Mouse (Mus musculus) brain, embryonic 14.5 days (tissue): ENCODE data around the gene Ccdc183. TPM values are rescaled to one million over a fixed set of nuclear protein-coding genes. Genes with fewer than 3 reads are reported as not detected.
A peak's percentile ranks its signal among the peaks of the same experiment; 100 is the strongest.

Experiments
- DNase-seq: peaks from one replicate; pipeline ENCODE4 v3.0.0-alpha.2; 2011; ENCODE audit warnings: low read depth
- CTCF ChIP-seq: fragments of 200-500 bp; IDR thresholded peaks from 2 replicates; pipeline ENCODE4 v1.5.1; 2012; ENCODE audit warnings: inconsistent platforms, mild to moderate bottlenecking, moderate library complexity, borderline replicate concordance; ENCODE audit not compliant: insufficient read depth, insufficient read length; ENCODE audit errors: extremely low read depth
- POLR2A ChIP-seq: fragments of 200-500 bp; IDR thresholded peaks from 2 replicates; pipeline ENCODE4 v1.6.1; 2012; ENCODE audit warnings: mild to moderate bottlenecking, inconsistent platforms, borderline replicate concordance; ENCODE audit not compliant: poor library complexity, insufficient read depth, insufficient read length, severe bottlenecking; ENCODE audit errors: extremely low read depth
- polyA plus RNA-seq: library from polyadenylated mRNA; depleted of rRNA; stranded (reverse); fragments of >200 nt; gene quantifications from 2 replicates; pipeline ENCODE4 v1.2.3, GENCODE M21; 2012; rRNA removed

Gene Ccdc183
- polyA plus RNA-seq: 0.03 and 0.07 TPM in 2 replicates

- TF ChIP-seq POLR2A (no peak), CTCF (no peak)
- DNase-seq: no peak
Measured at GRCm38 (mm10) chr2:25617578-25617977, at the start of gene Ccdc183. Gene Ccdc183 (minus strand): TSS chr2:25617678.

GRCm38 (mm10) chr2:25666516-25666915, 49.0 kb upstream of the Ccdc183 start:
- no peak for DNase-seq
- no peak for TF ChIP-seq POLR2A
- no peak for TF ChIP-seq CTCF

- DNase-seq: no peak
- no peak for TF ChIP-seq POLR2A
Measured at GRCm38 (mm10) chr2:25664125-25664524, 46.6 kb upstream of the Ccdc183 start.

GRCm38 (mm10) chr2:25663511-25663910, 46.0 kb upstream of the Ccdc183 start:
- TF ChIP-seq POLR2A: no peak
- peak; percentile 64; the same call in 1 of the 2 replicates for TF ChIP-seq CTCF

GRCm38 (mm10) chr2:25661245-25661970, 43.9 kb upstream of the Ccdc183 start:
- TF ChIP-seq CTCF: no peak
- TF ChIP-seq POLR2A: no peak
- no peak for DNase-seq

More at GRCm38 (mm10) chr2:25663511-25663910, 46.0 kb upstream of the Ccdc183 start:
- DNase-seq: peak; percentile 21

GRCm38 (mm10) chr2:25660279-25660678, 42.8 kb upstream of the Ccdc183 start:
- DNase-seq: no peak
- TF ChIP-seq POLR2A (no peak), CTCF (no peak)

GRCm38 (mm10) chr2:25657652-25658051, 40.2 kb upstream of the Ccdc183 start, which contains the start of gene Lcn5:
Gene Lcn5 (plus strand): TSS chr2:25657952.
- TF ChIP-seq CTCF: no peak
- TF ChIP-seq POLR2A: no peak

GRCm38 (mm10) chr2:25657246-25657645, 39.8 kb upstream of the Ccdc183 start:
- DNase-seq: peak; percentile 5
- TF ChIP-seq CTCF: no peak
- no peak for TF ChIP-seq POLR2A

More at GRCm38 (mm10) chr2:25657652-25658051, 40.2 kb upstream of the Ccdc183 start, which contains the start of gene Lcn5:
- no peak for DNase-seq

GRCm38 (mm10) chr2:25656691-25657090, 39.2 kb upstream of the Ccdc183 start:
- no peak for TF ChIP-seq CTCF
- DNase-seq: no peak

- DNase-seq: no peak
- no peak for TF ChIP-seq CTCF
- no peak for TF ChIP-seq POLR2A
Measured at GRCm38 (mm10) chr2:25654502-25654901, 37.0 kb upstream of the Ccdc183 start.

GRCm38 (mm10) chr2:25652902-25653301, 35.4 kb upstream of the Ccdc183 start, which contains the start of gene Lcn8:
Gene Lcn8 (plus strand): TSS chr2:25653120.
- TF ChIP-seq POLR2A (no peak), CTCF (no peak)
- no peak for DNase-seq

GRCm38 (mm10) chr2:25639890-25640289, 22.4 kb upstream of the Ccdc183 start:
- TF ChIP-seq CTCF (peak; percentile 72; the same call in 1 of the 2 replicates), POLR2A (no peak)

GRCm38 (mm10) chr2:25634046-25634445, 16.6 kb upstream of the Ccdc183 start:
- no peak for DNase-seq
- TF ChIP-seq POLR2A (no peak), CTCF (no peak)

More at GRCm38 (mm10) chr2:25639890-25640289, 22.4 kb upstream of the Ccdc183 start:
- peak; percentile 64 for DNase-seq
